Mouse (Mus musculus) liver, adult (tissue): ENCODE measurements around the gene Dnah7c.

Experiments
- GATA4 ChIP-seq: IDR thresholded peaks from 2 replicates; pipeline ENCODE4 v1.6.1; 2014; ENCODE audit warnings: mild to moderate bottlenecking, low read length; ENCODE audit not compliant: insufficient replicate concordance

The Dnah7c gene

GRCm38 (mm10) chr1:46844281-46844680, 418.9 kb downstream of the Dnah7c start:
- no peak for TF ChIP-seq GATA4

- no peak for TF ChIP-seq GATA4
Observed at GRCm38 (mm10) chr1:46845221-46845620, 419.8 kb downstream of the Dnah7c start.

DNA sequence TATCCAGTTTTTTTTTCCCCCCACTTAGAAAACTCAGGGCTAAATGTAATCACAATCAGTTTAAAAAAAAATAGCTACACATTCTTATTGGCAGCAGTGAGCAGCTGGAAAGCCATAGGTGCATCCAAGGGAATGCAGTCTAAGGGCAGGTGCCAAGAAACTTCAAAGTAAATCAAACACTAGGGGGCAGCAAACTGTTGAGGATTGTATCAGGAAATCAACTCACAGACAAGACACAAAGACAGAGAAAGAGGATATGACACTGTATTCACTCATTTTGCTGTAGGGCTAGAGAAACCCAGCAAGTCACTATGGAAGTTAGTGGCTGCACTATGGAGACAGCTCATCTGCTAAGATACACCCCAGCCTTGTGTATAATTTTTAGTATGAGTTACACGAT, 424.4 kb downstream of the Dnah7c start:
- TF ChIP-seq GATA4, result peak; percentile 22; the same call in 1 of the 2 replicates

GRCm38 (mm10) chr1:46851586-46851985, 426.2 kb downstream of the Dnah7c start:
- TF ChIP-seq GATA4, result no peak

DNA sequence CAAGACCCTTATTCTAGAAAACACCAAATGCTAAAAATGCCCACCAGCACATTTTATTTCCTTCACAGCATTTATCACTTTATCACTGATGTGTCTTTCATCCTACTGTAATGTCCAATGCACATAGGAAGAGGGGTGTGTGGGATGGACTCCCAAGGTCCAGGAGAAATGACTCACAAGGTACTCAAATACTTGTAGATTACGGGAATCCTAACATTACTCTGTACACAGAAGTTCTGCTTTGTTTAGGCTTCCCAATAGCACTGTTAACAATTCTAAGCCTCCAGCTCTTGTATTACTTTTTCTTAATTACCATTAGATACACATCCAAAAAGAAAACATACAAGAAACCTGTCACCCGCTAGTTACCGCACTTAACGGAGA, 426.8 kb downstream of the Dnah7c start:
- TF ChIP-seq GATA4, result no peak

GRCm38 (mm10) chr1:46852600-46853272, 427.3 kb downstream of the Dnah7c start:
- TF ChIP-seq GATA4, result no peak; the same call in 1 of the 2 replicates

- no peak for TF ChIP-seq GATA4
Observed at GRCm38 (mm10) chr1:46853317-46854035, 428.1 kb downstream of the Dnah7c start.

GRCm38 (mm10) chr1:46854036-46854900, 428.9 kb downstream of the Dnah7c start:
- TF ChIP-seq GATA4, result no peak

DNA sequence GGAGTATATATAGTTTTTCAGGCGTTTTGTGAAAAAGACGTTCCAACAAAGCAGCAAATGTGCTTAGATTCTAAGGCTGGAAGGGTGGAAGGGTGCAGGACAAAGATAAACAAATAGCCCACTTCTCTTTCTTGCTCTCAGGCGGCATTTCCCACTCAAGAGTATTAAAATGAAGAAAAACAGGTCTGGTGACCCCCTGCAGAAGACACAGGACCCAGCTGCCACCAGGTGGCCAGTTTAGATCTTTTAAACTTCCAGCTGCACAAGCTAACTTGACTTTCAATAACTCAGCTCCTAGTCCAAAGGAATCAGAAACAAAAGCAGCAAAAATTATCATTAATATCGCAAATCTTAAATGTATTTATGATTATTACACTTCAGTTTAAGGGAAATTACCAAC, 431.1 kb downstream of the Dnah7c start:
- no peak for TF ChIP-seq GATA4
